Mouse (Mus musculus) neural tube, embryonic 14.5 days (tissue): ENCODE measurements around the gene Jakmip3. TPM values are rescaled to one million over a fixed set of nuclear protein-coding genes. Genes with fewer than 3 reads are reported as not detected.

Source experiments
- ATAC-seq: fragments of 200-750 bp; cut with Nextera tagmentation; 2 replicates; pipeline ENCODE4 v1.8.0; 2017; ENCODE audit warnings: low read depth, mild to moderate bottlenecking, moderate TSS enrichment, moderate library complexity
- H3K27ac ChIP-seq: fragments of 300-500 bp; sonication (generic); 2 replicates; pipeline ENCODE4 v1.5.1; 2014; ENCODE audit warnings: low read depth, mild to moderate bottlenecking, control low read depth, low read length, moderate library complexity, mixed read lengths
- H3K27me3 ChIP-seq: fragments of 300-500 bp; sonication (generic); 2 replicates; pipeline ENCODE4 v1.6.1; 2014; ENCODE audit warnings: low read length; ENCODE audit not compliant: control insufficient read depth, insufficient read depth
- H3K36me3 ChIP-seq: fragments of 300-500 bp; sonication (generic); 2 replicates; pipeline ENCODE4 v1.6.1; 2014; ENCODE audit warnings: low read length, mixed read lengths; ENCODE audit not compliant: control insufficient read depth, insufficient read depth
- H3K4me1 ChIP-seq: fragments of 300-500 bp; sonication (generic); 2 replicates; pipeline ENCODE4 v1.6.1; 2014; ENCODE audit warnings: low read length; ENCODE audit not compliant: control insufficient read depth, insufficient read depth
- H3K4me2 ChIP-seq: fragments of 300-500 bp; sonication (generic); 2 replicates; pipeline ENCODE4 v1.6.1; 2014; ENCODE audit warnings: mild to moderate bottlenecking, low read depth, low read length, control low read depth
- H3K4me3 ChIP-seq: fragments of 300-500 bp; sonication (generic); 2 replicates; pipeline ENCODE4 v1.5.1; 2014; ENCODE audit warnings: low read depth, low read length, control low read depth, mixed read lengths
- H3K9ac ChIP-seq: fragments of 300-500 bp; sonication (generic); replicated peaks from 2 replicates; pipeline ENCODE4 v1.6.1; 2014; ENCODE audit warnings: low read depth, mild to moderate bottlenecking, control low read depth, low read length, mixed read lengths
- H3K9me3 ChIP-seq: fragments of 300-500 bp; sonication (generic); 2 replicates; pipeline ENCODE4 v1.6.1; 2016; ENCODE audit warnings: low read length; ENCODE audit not compliant: control insufficient read depth
- WGBS: fragments of 180-500 bp; shearing (Covaris S2); extraction: QIAGEN DNeasy Blood & Tissue Kit; methylation state at CpG from one replicate; pipeline ENCODE4 v1.1.7; 2014; 5-methylcytosine and 5-hydroxymethylcytosine counted together
- polyA plus RNA-seq: library from polyadenylated mRNA; unstranded; fragments of >200 nt; fragmentation: Nextera tagmentation; extraction: Ambion mirVana; gene quantifications from 2 replicates; pipeline ENCODE4 v1.2.1, GENCODE M21; 2014

Jakmip3 gene
- polyA plus RNA-seq, 1 experiment from 2014 or later = 15.0 TPM

DNA sequence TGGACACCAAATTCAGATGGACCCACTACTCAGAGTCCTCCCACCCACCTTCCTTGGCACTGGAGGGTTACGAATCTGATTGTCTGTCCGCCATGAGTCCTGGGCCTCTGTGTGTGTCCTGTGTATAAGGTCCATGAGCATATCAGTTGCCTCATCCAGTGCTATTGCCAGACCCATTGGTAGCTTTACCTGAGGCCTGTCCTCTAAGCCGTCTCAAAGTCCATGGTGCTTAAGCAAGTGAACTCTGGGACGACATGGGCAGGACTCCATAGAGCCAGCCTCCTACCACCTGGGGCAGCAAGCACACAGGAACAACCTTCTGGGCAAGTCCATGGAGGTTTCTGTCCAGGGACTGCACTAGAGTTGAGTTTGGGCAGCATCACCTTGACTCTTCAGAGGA lies 90.7 kb downstream of the Jakmip3 start:
- 97% methylated on average over 4 of the region's 4 CpGs for WGBS
- H3K9ac ChIP-seq = no peak overlapping the region
- no peak for ATAC-seq

DNA sequence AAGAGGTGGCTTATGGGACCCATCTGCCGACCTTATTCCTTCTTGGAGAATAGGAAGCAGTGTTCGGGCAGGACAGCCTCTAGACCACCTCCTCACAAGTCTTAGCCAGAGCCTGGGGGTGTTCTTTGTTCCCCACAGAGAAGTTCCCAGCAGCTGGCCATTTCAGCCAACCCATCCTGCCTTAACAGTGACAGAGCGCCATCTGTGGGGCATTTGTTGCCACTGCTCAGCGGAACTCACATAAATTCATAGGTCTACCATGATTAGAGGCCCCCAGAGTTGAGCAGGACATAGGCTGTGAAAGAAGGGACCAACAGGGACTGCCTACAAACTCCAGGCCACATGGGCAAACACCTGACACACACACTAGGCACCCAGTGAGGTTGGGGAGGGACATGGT lies 122.9 kb downstream of the Jakmip3 start:
- no peak overlapping the region for H3K4me2 ChIP-seq
- H3K36me3 ChIP-seq = no peaks in the 10 kb centered on the region
- WGBS = 58% methylated on average over 4 of the region's 4 CpGs
- no peaks in the 10 kb centered on the region for H3K9me3 ChIP-seq
- no peak for ATAC-seq
- H3K27ac ChIP-seq = no peak overlapping the region
- no peak overlapping the region for H3K4me3 ChIP-seq
- no peaks in the 10 kb centered on the region; the same call in 1 of the 2 replicates for H3K27me3 ChIP-seq
- no peak overlapping the region for H3K9ac ChIP-seq
- no peaks in the 10 kb centered on the region for H3K4me1 ChIP-seq

More for the DNA sequence above, 90.7 kb downstream of the Jakmip3 start:
- H3K9me3 ChIP-seq = no peaks in the 10 kb centered on the region
- H3K4me2 ChIP-seq = no peak overlapping the region
- H3K36me3 ChIP-seq = no peaks in the 10 kb centered on the region
- no peak overlapping the region for H3K4me3 ChIP-seq
- H3K27me3 ChIP-seq = no peaks in the 10 kb centered on the region
- H3K4me1 ChIP-seq = no peaks in the 10 kb centered on the region
- H3K27ac ChIP-seq = no peak overlapping the region

DNA sequence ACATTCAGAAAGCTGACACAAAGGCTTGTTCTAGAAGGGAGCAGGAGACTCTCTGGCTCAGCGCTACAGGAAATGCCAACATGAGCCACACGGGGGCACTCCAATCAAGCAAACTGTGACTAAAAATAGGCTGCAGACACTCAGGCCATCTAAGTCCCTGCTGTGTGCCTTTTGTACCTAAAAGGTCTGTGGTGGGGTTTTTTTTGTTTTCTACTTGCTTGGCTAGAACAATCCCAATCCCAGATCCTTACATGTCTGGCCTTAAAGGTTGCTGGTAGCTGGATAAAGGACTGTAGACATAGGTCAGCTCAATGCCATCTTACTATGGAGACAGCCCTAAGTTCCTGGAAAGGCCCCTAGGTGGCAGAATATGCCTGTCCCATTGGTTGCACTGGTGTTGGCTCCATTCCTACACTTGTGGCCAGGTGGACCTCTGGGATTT lies 127.7 kb downstream of the Jakmip3 start:
- Histone ChIP-seq H3K27ac (no peak overlapping the region), H3K9me3 (no peaks in the 10 kb centered on the region), H3K36me3 (no peaks in the 10 kb centered on the region), H3K4me1 (no peaks in the 10 kb centered on the region), H3K4me3 (no peak overlapping the region), H3K4me2 (no peak overlapping the region), H3K9ac (no peak overlapping the region), H3K27me3 (no peaks in the 10 kb centered on the region; the same call in 1 of the 2 replicates)
- WGBS = 5% methylated on average over 2 of the region's 2 CpGs
- peak; percentile 85 for ATAC-seq

DNA sequence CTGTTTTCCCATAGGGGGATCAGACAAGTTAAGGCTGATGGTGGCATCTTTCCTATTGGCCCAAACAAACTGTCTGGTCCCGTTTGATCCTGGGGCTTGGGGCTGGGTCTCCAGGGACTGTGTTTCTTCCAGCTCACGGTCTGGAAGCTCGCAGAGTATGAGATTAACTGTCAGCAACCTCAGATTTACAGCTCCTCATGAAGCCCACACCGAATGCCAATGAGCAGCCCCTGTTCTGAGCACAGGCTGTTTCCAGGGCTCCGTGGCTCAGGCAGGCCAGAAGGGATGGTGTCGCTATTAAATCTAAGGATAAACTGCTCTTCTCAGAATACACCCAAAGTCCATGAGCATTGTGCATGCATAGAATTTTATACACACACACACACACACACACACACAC lies 133.7 kb downstream of the Jakmip3 start:
- Histone ChIP-seq H3K4me3 (no peak overlapping the region), H3K27ac (peak overlapping the region; percentile 85), H3K9ac (no peak overlapping the region), H3K4me2 (no peak overlapping the region), H3K9me3 (no peaks in the 10 kb centered on the region), H3K36me3 (no peaks in the 10 kb centered on the region), H3K27me3 (no peaks in the 10 kb centered on the region), H3K4me1 (peaks cover 46% of the 10 kb centered on the region)
- WGBS = 6% methylated on average over 6 of the region's 6 CpGs
- peak; percentile 68 for ATAC-seq

DNA sequence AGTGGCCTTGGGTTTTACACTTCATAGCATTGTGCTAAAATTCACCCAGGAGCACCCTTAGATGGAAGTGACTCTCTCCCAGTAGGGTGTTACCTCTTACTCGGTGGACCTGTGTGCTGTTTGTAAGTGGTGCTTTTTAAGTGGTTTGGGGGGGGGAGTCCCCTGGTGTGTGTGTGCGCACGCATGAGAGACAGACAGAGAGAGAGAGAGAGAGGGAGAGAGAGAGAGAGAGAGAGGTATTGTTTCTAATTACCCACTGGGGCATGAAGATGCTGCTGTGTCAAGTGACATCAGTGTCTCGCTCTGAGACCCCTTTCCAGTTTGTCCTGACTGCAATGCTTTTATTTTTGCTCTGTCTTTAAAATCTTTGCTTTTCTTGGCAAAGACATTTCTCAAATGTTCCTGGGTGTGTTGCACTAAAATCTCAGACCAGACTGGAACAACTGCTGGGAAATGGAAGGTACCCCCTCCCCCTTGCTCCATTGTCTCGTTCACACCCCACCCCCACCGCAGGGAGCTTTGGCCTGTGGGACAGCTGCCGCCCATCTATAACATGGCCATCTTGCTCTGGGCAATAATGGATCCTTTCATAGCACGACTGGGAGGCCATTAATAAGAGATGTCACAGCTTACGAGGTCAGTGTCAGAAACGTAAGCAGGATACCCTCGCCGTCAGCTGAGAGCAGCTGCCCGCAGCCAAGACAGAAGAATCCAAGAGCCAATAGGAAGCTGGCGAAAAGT lies 134.7 kb downstream of the Jakmip3 start:
- peak; percentile 48; the same call in 1 of the 2 replicates for ATAC-seq
- H3K9me3 ChIP-seq = no peaks in the 10 kb centered on the region
- no peaks in the 10 kb centered on the region for H3K36me3 ChIP-seq
- H3K4me3 ChIP-seq = no peak overlapping the region
- H3K27ac ChIP-seq = peak overlapping the region; percentile 85
- H3K9ac ChIP-seq = 0 out of 2 replicates have a peak overlapping the region, but pooled peaks have one; percentile 1
- WGBS = 11% methylated on average over 14 of the region's 14 CpGs
- H3K27me3 ChIP-seq = no peaks in the 10 kb centered on the region
- H3K4me2 ChIP-seq = no peak overlapping the region
- H3K4me1 ChIP-seq = peaks cover 46% of the 10 kb centered on the region

DNA sequence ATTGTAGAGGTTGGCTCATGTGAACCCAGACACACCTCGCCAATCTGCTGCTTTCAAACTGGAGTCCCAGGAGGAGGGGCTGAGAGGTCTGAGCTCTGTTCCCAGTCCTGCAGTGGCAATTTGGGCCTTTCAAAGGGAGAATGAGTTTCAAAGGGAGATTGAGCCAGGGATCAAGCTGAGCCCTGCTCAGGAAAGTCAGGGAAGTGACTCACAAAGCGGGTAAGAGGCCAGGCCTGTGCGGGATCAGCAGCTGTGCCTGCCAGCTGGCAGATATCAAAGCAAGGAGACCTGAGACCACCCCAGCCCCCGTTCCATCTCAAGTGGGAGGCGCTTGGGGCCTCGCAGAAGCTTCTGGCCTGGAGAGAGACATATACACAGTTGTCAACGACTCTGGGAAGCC lies 136.8 kb downstream of the Jakmip3 start:
- no peaks in the 10 kb centered on the region for H3K27me3 ChIP-seq
- H3K9ac ChIP-seq = no peak overlapping the region
- ATAC-seq = no peak
- H3K36me3 ChIP-seq = no peaks in the 10 kb centered on the region
- 13% methylated on average over 7 of the region's 7 CpGs for WGBS
- H3K4me3 ChIP-seq = no peak overlapping the region
- H3K9me3 ChIP-seq = no peaks in the 10 kb centered on the region; the same call in 1 of the 2 replicates
- no peak overlapping the region for H3K4me2 ChIP-seq
- H3K4me1 ChIP-seq = peaks cover 46% of the 10 kb centered on the region
- peak overlapping the region; percentile 77 for H3K27ac ChIP-seq

DNA sequence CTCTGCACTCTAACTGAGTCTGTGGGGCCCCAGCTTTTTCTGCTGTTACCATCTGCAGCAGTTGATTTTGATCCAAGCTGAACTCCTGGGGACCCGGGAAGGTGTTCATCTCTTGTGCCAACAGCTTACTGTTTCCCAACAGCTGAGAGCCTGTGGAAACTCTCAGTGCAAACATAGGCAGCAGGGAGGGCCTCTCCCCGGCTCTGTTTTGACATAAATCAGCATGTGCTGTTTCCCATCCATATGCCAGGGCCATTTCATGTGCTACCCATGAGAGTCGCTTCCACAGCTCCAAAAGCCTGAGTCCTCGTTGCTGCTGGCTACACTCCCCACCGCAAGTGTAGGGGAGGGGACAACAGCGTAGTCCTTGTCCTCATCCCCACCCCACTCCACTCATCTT lies 137.7 kb downstream of the Jakmip3 start:
- peak overlapping the region; percentile 77 for H3K27ac ChIP-seq
- H3K9ac ChIP-seq = no peak overlapping the region; the same call in 1 of the 2 replicates
- H3K27me3 ChIP-seq = no peaks in the 10 kb centered on the region
- ATAC-seq = peak; percentile 7; the same call in 1 of the 2 replicates
- H3K9me3 ChIP-seq = no peaks in the 10 kb centered on the region; the same call in 1 of the 2 replicates
- H3K4me2 ChIP-seq = no peak overlapping the region
- WGBS = 19% methylated on average over 6 of the region's 6 CpGs
- no peaks in the 10 kb centered on the region for H3K36me3 ChIP-seq
- H3K4me3 ChIP-seq = no peak overlapping the region
- peaks cover 46% of the 10 kb centered on the region for H3K4me1 ChIP-seq

DNA sequence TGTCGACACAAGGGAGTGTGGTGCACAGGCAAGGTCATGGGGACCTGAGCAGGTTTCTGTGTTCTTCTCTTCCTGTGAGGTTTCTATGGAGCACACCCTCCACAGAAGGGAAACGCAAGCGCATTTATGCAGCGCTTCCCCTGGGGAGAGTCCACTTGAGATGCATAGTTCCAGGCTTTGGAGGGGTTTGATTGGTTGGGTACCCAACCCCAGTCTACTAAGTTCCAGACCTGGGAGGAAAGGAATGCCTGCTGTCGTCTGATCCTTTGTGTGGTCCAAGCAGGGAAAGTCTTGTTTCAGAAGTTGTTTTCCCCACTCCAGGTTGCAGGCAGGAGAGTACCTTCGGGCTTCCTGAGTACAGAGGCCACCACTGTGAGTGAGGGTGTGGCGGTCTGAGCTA lies 138.6 kb downstream of the Jakmip3 start:
- Histone ChIP-seq H3K4me3 (no peak overlapping the region), H3K36me3 (no peaks in the 10 kb centered on the region), H3K4me1 (peaks cover 42% of the 10 kb centered on the region), H3K27ac (peak overlapping the region; percentile 77; the same call in 1 of the 2 replicates), H3K9ac (no peak overlapping the region), H3K9me3 (no peaks in the 10 kb centered on the region; the same call in 1 of the 2 replicates), H3K4me2 (no peak overlapping the region), H3K27me3 (no peaks in the 10 kb centered on the region)
- ATAC-seq = no peak
- 72% methylated on average over 7 of the region's 7 CpGs for WGBS

DNA sequence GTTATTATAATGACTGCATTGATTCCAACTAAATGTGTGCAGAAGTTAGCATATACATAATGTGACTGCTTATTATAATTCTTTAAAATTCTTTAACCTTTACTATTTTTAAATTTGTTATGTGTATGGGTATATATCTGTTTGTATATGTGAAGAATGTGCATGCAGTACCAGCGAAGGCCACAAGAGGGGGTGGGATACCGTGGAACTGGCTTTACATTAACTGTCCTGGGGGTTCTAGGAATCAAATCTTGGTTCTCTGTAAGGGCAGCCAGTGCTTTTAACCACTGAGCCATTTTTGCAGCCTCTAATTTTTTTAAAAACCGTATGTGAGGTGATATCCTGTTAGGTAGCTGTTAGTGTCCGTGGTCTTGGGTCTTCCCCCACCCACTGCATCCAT lies 140.2 kb downstream of the Jakmip3 start:
- Histone ChIP-seq H3K4me3 (no peak overlapping the region), H3K9me3 (no peaks in the 10 kb centered on the region; the same call in 1 of the 2 replicates), H3K27me3 (no peaks in the 10 kb centered on the region), H3K27ac (no peak overlapping the region), H3K4me2 (no peak overlapping the region), H3K9ac (no peak overlapping the region), H3K36me3 (no peaks in the 10 kb centered on the region), H3K4me1 (peaks cover 30% of the 10 kb centered on the region)
- ATAC-seq = no peak
- 67% methylated on average over 4 of the region's 4 CpGs for WGBS
